ENCODE assay signal across 13 mouse cellular contexts in genomic region chr9:103423384-103423783, GRCm38 (mm10). TPM values are rescaled to one million over a fixed set of nuclear protein-coding genes. Genes with fewer than 3 reads are reported as not detected.
DNase-seq lines count a peak whose midpoint lies in the region; ATAC-seq and TF ChIP-seq lines count a peak whose summit lies in the region.
"Had no signal": no experiment of that assay in that cellular context is flagged by ENCODE, and none has a peak within 500 bp of the region (broad histone marks: within the 10 kb centered on the region; RNA-seq: fewer than 3 reads in every experiment).

No protein-coding gene starts in this region.

- DNase-seq in heart, postnatal 0 days (ENCODE audit: low spot score) = no peak
- no peak for DNase-seq in heart, postnatal 10 days
- DNase-seq in A20 (ENCODE audit: low read depth, low spot score) = peak; percentile 58
- DNase-seq in embryonic facial prominence, embryonic 14.5 days (ENCODE audit: low spot score) = no peak
- DNase-seq in induced T-regulatory cell, adult 2 months (ENCODE audit: low read depth) = peak; percentile 34
- no peak for DNase-seq in cerebellum, postnatal 14 days
- no peak for DNase-seq in cerebellum, adult 8-10 months
- DNase-seq in urinary bladder, postnatal 10 days (ENCODE audit: low spot score) = no peak
- DNase-seq: heart, adult 2 months had no signal

- no peaks in the 10 kb centered on the region for H3K9me3 ChIP-seq in heart, postnatal 0 days (replicated peaks; ENCODE audit: control insufficient read depth, low read length)
- no peaks in the 10 kb centered on the region for H3K9me3 ChIP-seq in embryonic facial prominence, embryonic 14.5 days (ENCODE audit: control insufficient read depth, low read length)
- H3K9me3 ChIP-seq: limb, embryonic 12.5 days; lung, embryonic 15.5 days; megakaryocyte, embryonic 14.5 days had no signal

- peak overlapping the region; percentile 16; the same call in 1 of the 2 replicates for H3K4me2 ChIP-seq in heart, postnatal 0 days (ENCODE audit: low read depth, low read length)
- 0 out of 2 replicates have a peak overlapping the region, but pooled peaks have one; percentile 10 for H3K4me2 ChIP-seq in embryonic facial prominence, embryonic 14.5 days (ENCODE audit: low read depth, low read length)
- H3K4me2 ChIP-seq: limb, embryonic 12.5 days; lung, embryonic 15.5 days had no signal

- H3K27ac ChIP-seq in heart, postnatal 0 days (ENCODE audit: low read depth) = no peak overlapping the region; the same call in 1 of the 2 replicates
- H3K27ac ChIP-seq in embryonic facial prominence, embryonic 14.5 days (replicated peaks; ENCODE audit: low read depth, low read length) = no peak overlapping the region
- H3K27ac ChIP-seq: heart, adult 2 months; kidney, postnatal 0 days; limb, embryonic 12.5 days; lung, embryonic 15.5 days had no signal

- H3K4me1 ChIP-seq in heart, postnatal 0 days (ENCODE audit: control insufficient read depth, insufficient read depth) = no peaks in the 10 kb centered on the region
- H3K4me1 ChIP-seq in embryonic facial prominence, embryonic 14.5 days (ENCODE audit: control insufficient read depth, insufficient read depth, low read length) = no peaks in the 10 kb centered on the region
- H3K4me1 ChIP-seq: lung, embryonic 15.5 days had no signal

- no peak for ATAC-seq in heart, postnatal 0 days (ENCODE audit: insufficient read depth, low read depth)
- ATAC-seq in embryonic facial prominence, embryonic 14.5 days (ENCODE audit: low read depth) = peak; percentile 25; the same call in 1 of the 2 replicates

- TF ChIP-seq EP300 in heart, postnatal 0 days (IDR thresholded peaks at IDR 0.05; ENCODE audit: low read depth) = no peak

- no peak for TF ChIP-seq CTCF in heart, postnatal 0 days (IDR thresholded peaks at IDR 0.05; ENCODE audit: low read depth)

- H3K9ac ChIP-seq in heart, postnatal 0 days (replicated peaks; ENCODE audit: low read depth, low read length) = no peak overlapping the region
- H3K9ac ChIP-seq in embryonic facial prominence, embryonic 14.5 days (ENCODE audit: low read depth, low read length) = no peak overlapping the region
- H3K9ac ChIP-seq: limb, embryonic 12.5 days; lung, embryonic 15.5 days had no signal

- intact Hi-C loops in heart, postnatal 10 days (cut with DNase I) = no loop called here

- H3K27me3 ChIP-seq in heart, postnatal 0 days (ENCODE audit: control insufficient read depth, insufficient read depth, low read length) = no peaks in the 10 kb centered on the region
- no peaks in the 10 kb centered on the region for H3K27me3 ChIP-seq in embryonic facial prominence, embryonic 14.5 days (replicated peaks; ENCODE audit: control insufficient read depth, insufficient read depth, low read length)
- H3K27me3 ChIP-seq: lung, embryonic 15.5 days; megakaryocyte, embryonic 14.5 days had no signal

- H3K36me3 ChIP-seq in heart, postnatal 0 days (replicated peaks; ENCODE audit: control insufficient read depth, insufficient read depth, low read length) = no peaks in the 10 kb centered on the region
- no peaks in the 10 kb centered on the region for H3K36me3 ChIP-seq in embryonic facial prominence, embryonic 14.5 days (ENCODE audit: control insufficient read depth, insufficient read depth, low read length)
- H3K36me3 ChIP-seq: limb, embryonic 12.5 days; lung, embryonic 15.5 days had no signal

- WGBS in heart, postnatal 0 days = 69% methylated on average over 7 of the region's 7 CpGs
- WGBS in embryonic facial prominence, embryonic 14.5 days = 79% methylated on average over 7 of the region's 7 CpGs

- H3K4me3 ChIP-seq in heart, postnatal 0 days (ENCODE audit: low read depth, low read length) = no peak overlapping the region; the same call in 1 of the 2 replicates
- no peak overlapping the region for H3K4me3 ChIP-seq in embryonic facial prominence, embryonic 14.5 days (ENCODE audit: low read depth, low read length)
- H3K4me3 ChIP-seq: heart, adult 2 months; limb, embryonic 12.5 days; lung, embryonic 15.5 days; megakaryocyte, embryonic 14.5 days had no signal

RNA-seq across cellular contexts. Expression of gene Bfsp2, which starts 56.8 kb away (rescaled TPM):
- not detected in 2 replicates for total RNA-seq in heart, postnatal 0 days (2014; rRNA removed; ENCODE audit: low replicate concordance)
- 1.7 and 2.3 TPM in 2 replicates for polyA plus RNA-seq in heart, postnatal 0 days (2015; fragmentation: Nextera tagmentation; extraction: Ambion mirVana)
- under 1 TPM; 0.35 to 0.48 TPM for total RNA-seq in heart, postnatal 10 days (2021)
- polyA plus RNA-seq in embryonic facial prominence, embryonic 14.5 days (2014; fragmentation: Nextera tagmentation; extraction: Ambion mirVana) = 3.3 and 3.7 TPM in 2 replicates

RNA-seq across cellular contexts. Expression of gene Cdv3, which starts 57.7 kb away (rescaled TPM):
- 81.1 and 152 TPM in 2 replicates for total RNA-seq in heart, postnatal 0 days (2014; rRNA removed; ENCODE audit: low replicate concordance)
- 55.7 and 63.0 TPM in 2 replicates for polyA plus RNA-seq in heart, postnatal 0 days (2015; fragmentation: Nextera tagmentation; extraction: Ambion mirVana)
- total RNA-seq in heart, postnatal 10 days (2021) = 100 to 1,000 TPM; 111 to 137 TPM
- 92.7 and 94.0 TPM in 2 replicates for polyA plus RNA-seq in embryonic facial prominence, embryonic 14.5 days (2014; fragmentation: Nextera tagmentation; extraction: Ambion mirVana)

Comparison
In these comparisons a context has a peak if more than half of its experiments do, and no peak if none do; other contexts are left out.
1. DNase-seq: peak in A20 (single experiment) and induced T-regulatory cell, adult 2 months (single experiment); none in heart, postnatal 0 days (single experiment), heart, postnatal 10 days (0 of 2), embryonic facial prominence, embryonic 14.5 days (single experiment), cerebellum, postnatal 14 days (0 of 2), cerebellum, adult 8-10 months (single experiment) and urinary bladder, postnatal 10 days (single experiment).